Comparison of ENCODE assay signal across 29 mouse cellular contexts in genomic region chr9:46980111-46980510, GRCm38 (mm10). TPM values are rescaled to one million over a fixed set of nuclear protein-coding genes. Genes with fewer than 3 reads are reported as not detected.
DNase-seq lines count a peak whose midpoint lies in the region; ATAC-seq and TF ChIP-seq lines count a peak whose summit lies in the region.
"Had no signal": no experiment of that assay in that cellular context is flagged by ENCODE, and none has a peak within 500 bp of the region (broad histone marks: within the 10 kb centered on the region; RNA-seq: fewer than 3 reads in every experiment).

No protein-coding gene starts in this region.

- in situ Hi-C loops in ES-E14 (cut with MboI; ENCODE audit: low sequenced_read_pairs in 2 of 2, unreplicated experiment in 2 of 2): no loop called here

- H3K4me1 ChIP-seq in kidney, postnatal 0 days (replicated peaks; ENCODE audit: insufficient read depth, low read length): no peaks in the 10 kb centered on the region
- H3K4me1 ChIP-seq in ES-E14 (ENCODE audit: control insufficient read depth in 2 of 2, insufficient read depth in 2 of 2, low read length in 2 of 2, poor library complexity in 1 of 2): no peaks in the 10 kb centered on the region; a peak in 1 of 4 replicates
- no peaks in the 10 kb centered on the region for H3K4me1 ChIP-seq in limb, embryonic 11.5 days (ENCODE audit: control insufficient read depth, insufficient read depth, low read length)
- H3K4me1 ChIP-seq: limb, embryonic 15.5 days; liver, embryonic 15.5 days had no signal

- peak; percentile 62 for DNase-seq in kidney, postnatal 0 days (ENCODE audit: low spot score)
- no peak for DNase-seq in kidney, postnatal 25 days
- DNase-seq in ES-E14 (ENCODE audit: low read depth, low spot score): peak; percentile 27
- DNase-seq in embryo, embryonic 11 days: peak; percentile 52
- DNase-seq in limb, embryonic 11.5 days (ENCODE audit: low spot score): peak; percentile 55
- no peak for DNase-seq in cerebellum, adult 11 months
- DNase-seq in gastrocnemius, adult 8-10 months (ENCODE audit: low spot score in 2 of 2): no peak
- DNase-seq: adrenal gland, postnatal 10 days; cerebellum, adult 9-11 months; gastrocnemius, postnatal 36 days; heart, adult 2 months; kidney, adult 11 months; lung, postnatal 14 days; right cerebral cortex, postnatal 14 days; thymus, postnatal 14 days had no signal

- no peak overlapping the region for H3K27ac ChIP-seq in kidney, postnatal 0 days
- no peak overlapping the region for H3K27ac ChIP-seq in ES-E14 (ENCODE audit: insufficient read depth, low read depth, low read length, poor library complexity, severe bottlenecking)
- H3K27ac ChIP-seq in limb, embryonic 11.5 days (replicated peaks; ENCODE audit: low read depth, low read length): no peak overlapping the region
- H3K27ac ChIP-seq: heart, adult 2 months; hindbrain, embryonic 13.5 days; limb, embryonic 15.5 days; liver, embryonic 15.5 days; midbrain, embryonic 13.5 days had no signal

- no peak overlapping the region for H3K4me3 ChIP-seq in kidney, postnatal 0 days (replicated peaks; ENCODE audit: low read depth, low read length)
- no peak overlapping the region for H3K4me3 ChIP-seq in ES-E14 (ENCODE audit: insufficient read depth in 1 of 2, low read depth in 1 of 2, low read length in 2 of 2, poor library complexity in 1 of 2, severe bottlenecking in 1 of 2)
- no peak overlapping the region for H3K4me3 ChIP-seq in limb, embryonic 11.5 days (ENCODE audit: low read depth, low read length)
- H3K4me3 ChIP-seq: forebrain, embryonic 15.5 days; heart, adult 2 months; hindbrain, embryonic 13.5 days; limb, embryonic 15.5 days; liver, embryonic 15.5 days; midbrain, embryonic 13.5 days had no signal

- TF ChIP-seq CTCF in kidney, postnatal 0 days (IDR thresholded peaks at IDR 0.05; ENCODE audit: low read depth): no peak

- no peak overlapping the region for H3K9ac ChIP-seq in kidney, postnatal 0 days (ENCODE audit: low read depth, low read length)
- no peak overlapping the region for H3K9ac ChIP-seq in ES-E14 (ENCODE audit: insufficient read depth, low read depth, low read length, poor library complexity, severe bottlenecking)
- H3K9ac ChIP-seq in limb, embryonic 11.5 days (ENCODE audit: low read length): no peak overlapping the region
- H3K9ac ChIP-seq: forebrain, embryonic 15.5 days; hindbrain, embryonic 13.5 days; limb, embryonic 15.5 days; liver, embryonic 15.5 days; midbrain, embryonic 13.5 days had no signal

- H3K4me2 ChIP-seq in kidney, postnatal 0 days (ENCODE audit: low read length): no peak overlapping the region
- no peak overlapping the region for H3K4me2 ChIP-seq in limb, embryonic 11.5 days (ENCODE audit: low read depth, severe bottlenecking)
- H3K4me2 ChIP-seq: forebrain, embryonic 15.5 days; hindbrain, embryonic 13.5 days; limb, embryonic 15.5 days; liver, embryonic 15.5 days; midbrain, embryonic 13.5 days had no signal

- H3K36me3 ChIP-seq in kidney, postnatal 0 days (ENCODE audit: insufficient read depth, low read length): no peaks in the 10 kb centered on the region
- no peaks in the 10 kb centered on the region for H3K36me3 ChIP-seq in ES-E14 (ENCODE audit: control insufficient read depth, insufficient read depth, low read length, poor library complexity, severe bottlenecking)
- no peaks in the 10 kb centered on the region for H3K36me3 ChIP-seq in limb, embryonic 11.5 days (ENCODE audit: control insufficient read depth, insufficient read depth, low read length)
- H3K36me3 ChIP-seq: forebrain, embryonic 15.5 days; hindbrain, embryonic 13.5 days; limb, embryonic 15.5 days; liver, embryonic 15.5 days; midbrain, embryonic 13.5 days had no signal

- 2% methylated on average over 2 of the region's 2 CpGs for WGBS in kidney, postnatal 0 days
- 7% methylated on average over 2 of the region's 2 CpGs for WGBS in limb, embryonic 11.5 days

- H3K9me3 ChIP-seq in kidney, postnatal 0 days (replicated peaks; ENCODE audit: low read length): no peaks in the 10 kb centered on the region
- no peaks in the 10 kb centered on the region for H3K9me3 ChIP-seq in ES-E14 (ENCODE audit: control insufficient read depth, insufficient read depth, low read depth, low read length)
- no peaks in the 10 kb centered on the region for H3K9me3 ChIP-seq in limb, embryonic 11.5 days (ENCODE audit: control insufficient read depth, low read length)
- H3K9me3 ChIP-seq: forebrain, embryonic 15.5 days; hindbrain, embryonic 13.5 days; limb, embryonic 15.5 days; liver, embryonic 15.5 days; midbrain, embryonic 13.5 days had no signal

- no peaks in the 10 kb centered on the region for H3K27me3 ChIP-seq in kidney, postnatal 0 days (ENCODE audit: insufficient read depth, low read length)
- no peaks in the 10 kb centered on the region for H3K27me3 ChIP-seq in limb, embryonic 11.5 days (ENCODE audit: control insufficient read depth, insufficient read depth, low read length)
- H3K27me3 ChIP-seq: forebrain, embryonic 15.5 days; liver, embryonic 15.5 days had no signal

- no peak for ATAC-seq in kidney, postnatal 0 days (replicated peaks; ENCODE audit: low FRiP score, low read depth)
- ATAC-seq in limb, embryonic 11.5 days (ENCODE audit: insufficient number of reproducible peaks, low FRiP score, low TSS enrichment, low read depth): no peak
- ATAC-seq: forebrain, embryonic 15.5 days; midbrain, embryonic 13.5 days had no signal

TF ChIP-seq in ES-E14, 5 proteins besides CTCF, POLR2A, EP300 and RAD21:
- TF ChIP-seq CHD2 (IDR thresholded peaks at IDR 0.05; ENCODE audit: low read depth, low read length) (no peak), MAFK (IDR thresholded peaks at IDR 0.05; ENCODE audit: insufficient read depth, low read depth, low read length) (no peak), ZC3H11A (IDR thresholded peaks at IDR 0.05; ENCODE audit: borderline replicate concordance, low read depth, low read length) (no peak), HCFC1 (IDR thresholded peaks at IDR 0.05; ENCODE audit: borderline replicate concordance, insufficient read depth, low read length) (no peak), ZNF384 (IDR thresholded peaks at IDR 0.05; ENCODE audit: low read depth, low read length) (no peak)

RNA-seq across cellular contexts. Expression of gene Gm4791, which starts 18.4 kb away (rescaled TPM):
- not detected in 2 replicates for polyA plus RNA-seq in kidney, postnatal 0 days (2015; fragmentation: Nextera tagmentation; extraction: Ambion mirVana)
- not detected in 2 replicates for total RNA-seq in ES-E14 (2012; rRNA removed)
- not detected in 2 replicates for polyA plus RNA-seq in limb, embryonic 11.5 days (2014; fragmentation: Nextera tagmentation; extraction: Ambion mirVana)
- not detected for total RNA-seq in gastrocnemius, adult 8-10 months (2022)
- total RNA-seq: adrenal gland, postnatal 10 days; common myeloid progenitor, adult 5-6 weeks; gastrocnemius, postnatal 36 days; heart, adult 2 months; heart, postnatal 25 days; left cerebral cortex, postnatal 14 days; megakaryocyte, adult 5-6 weeks; MEL had no signal
- polyA plus RNA-seq: brain, embryonic 14.5 days; forebrain, embryonic 15.5 days; heart, adult 2 months; heart, embryonic 14.5 days; hindbrain, embryonic 13.5 days; kidney, embryonic 16.5 days; limb, embryonic 15.5 days; liver, embryonic 15.5 days; midbrain, embryonic 13.5 days; neural tube, embryonic 11.5 days had no signal

Comparison
In these comparisons a context has a peak if more than half of its experiments do, and no peak if none do; other contexts are left out.
1. DNase-seq: peak in kidney, postnatal 0 days (single experiment), ES-E14 (single experiment), embryo, embryonic 11 days (single experiment) and limb, embryonic 11.5 days (single experiment); none in kidney, postnatal 25 days (0 of 2), cerebellum, adult 11 months (single experiment) and gastrocnemius, adult 8-10 months (0 of 2).